Mouse (Mus musculus): ENCODE results near the gene Rae1. TPM values are rescaled to one million over a fixed set of nuclear protein-coding genes. Genes with fewer than 3 reads are reported as not detected.

The Rae1 gene
- polyA plus RNA-seq, 1 experiment from 2014 or later = 156 TPM

GRCm38 (mm10) chr2:172965249-172965648 is 34.7 kb upstream of the Rae1 start:
- H3K4me1 ChIP-seq (ENCODE audit: control insufficient read depth, insufficient read depth, low read length) = no peaks in the 10 kb centered on the region
- no peak for ATAC-seq
- no peaks in the 10 kb centered on the region for H3K9me3 ChIP-seq (replicated peaks; ENCODE audit: control insufficient read depth, low read length)
- no peak overlapping the region for H3K4me2 ChIP-seq (ENCODE audit: low read length)
- H3K27me3 ChIP-seq (replicated peaks; ENCODE audit: control insufficient read depth, insufficient read depth, low read length) = no peaks in the 10 kb centered on the region
- 53% methylated on average over 11 of the region's 11 CpGs for WGBS
- no peak for DNase-seq (ENCODE audit: low spot score)
- H3K36me3 ChIP-seq (ENCODE audit: control insufficient read depth, insufficient read depth, low read length) = no peaks in the 10 kb centered on the region
- no peak overlapping the region for H3K4me3 ChIP-seq (ENCODE audit: low read depth, low read length)
- H3K9ac ChIP-seq (ENCODE audit: low read length) = no peak overlapping the region
- no peak overlapping the region for H3K27ac ChIP-seq (ENCODE audit: low read depth, low read length)

DNA sequence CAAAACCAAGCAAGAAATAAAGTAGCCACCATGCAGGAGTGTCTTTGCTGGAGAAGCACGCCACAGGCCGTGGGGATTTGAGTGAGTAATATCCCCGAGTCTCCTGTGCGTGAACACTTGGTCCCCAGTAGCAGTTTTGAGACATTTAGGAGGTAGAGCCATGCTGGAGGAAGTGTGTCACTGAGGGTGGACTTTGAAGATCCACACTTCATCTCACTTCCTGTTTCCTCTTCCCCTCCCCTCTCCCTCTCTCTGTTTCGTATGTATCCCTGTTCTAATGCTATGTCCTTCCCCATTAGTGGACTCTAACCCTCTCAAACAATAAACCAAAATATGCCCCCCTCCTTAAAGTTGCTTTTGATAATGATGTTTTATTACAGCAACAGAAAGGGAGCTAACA is 33.4 kb upstream of the Rae1 start:
- Histone ChIP-seq H3K27ac (ENCODE audit: low read depth, low read length) (no peak overlapping the region), H3K36me3 (ENCODE audit: control insufficient read depth, insufficient read depth, low read length) (no peaks in the 10 kb centered on the region), H3K9me3 (replicated peaks; ENCODE audit: control insufficient read depth, low read length) (no peaks in the 10 kb centered on the region), H3K9ac (ENCODE audit: low read length) (no peak overlapping the region), H3K4me3 (ENCODE audit: low read depth, low read length) (no peak overlapping the region), H3K4me2 (ENCODE audit: low read length) (no peak overlapping the region), H3K4me1 (ENCODE audit: control insufficient read depth, insufficient read depth, low read length) (no peaks in the 10 kb centered on the region), H3K27me3 (replicated peaks; ENCODE audit: control insufficient read depth, insufficient read depth, low read length) (no peaks in the 10 kb centered on the region)
- 85% methylated on average over 5 of the region's 5 CpGs for WGBS
- no peak for ATAC-seq
- no peak for DNase-seq (ENCODE audit: low spot score)

GRCm38 (mm10) chr2:172971865-172972264 is 28.1 kb upstream of the Rae1 start:
- 87% methylated on average over 2 of the region's 2 CpGs for WGBS

DNA sequence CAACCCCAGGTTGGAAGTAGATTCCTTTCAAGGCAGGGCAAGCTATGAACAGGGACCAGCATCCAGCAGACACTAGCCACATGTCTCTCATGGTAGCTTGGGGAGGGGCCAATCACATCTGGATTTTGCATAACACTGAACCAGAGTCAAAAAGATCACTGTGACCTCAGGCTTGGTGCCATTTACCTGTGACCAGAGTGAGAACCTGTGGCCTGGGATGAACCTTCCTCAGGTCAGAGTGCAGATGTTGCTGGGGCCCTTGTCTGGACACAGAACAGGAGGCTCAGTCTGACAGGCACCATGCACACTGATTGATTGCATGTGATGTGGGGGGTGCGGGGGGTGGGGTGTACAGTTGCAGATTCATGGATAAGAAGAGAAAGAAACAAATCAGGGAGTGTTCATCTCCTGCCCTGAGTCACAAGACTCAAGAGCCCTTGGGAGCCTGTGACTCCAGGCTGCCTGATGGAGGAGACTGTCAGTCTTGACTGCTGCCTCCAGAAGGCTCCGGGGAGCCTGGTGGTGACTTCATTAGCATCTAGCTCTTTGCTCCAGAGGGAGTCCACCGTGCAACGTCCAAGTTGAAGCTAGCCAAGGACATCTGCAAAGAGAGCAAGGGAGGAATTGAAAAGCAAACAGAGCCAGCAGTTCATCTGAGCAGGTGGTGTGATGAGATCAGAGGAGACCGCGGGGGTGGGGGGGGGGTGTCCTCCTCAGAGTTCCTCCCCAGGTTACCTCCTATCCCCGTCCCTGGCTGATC is 25.9 kb upstream of the Rae1 start:
- 29% methylated on average over 7 of the region's 7 CpGs for WGBS
- Histone ChIP-seq H3K9ac (ENCODE audit: low read length) (no peak overlapping the region), H3K27me3 (replicated peaks; ENCODE audit: control insufficient read depth, insufficient read depth, low read length) (no peaks in the 10 kb centered on the region), H3K4me2 (ENCODE audit: low read length) (no peak overlapping the region), H3K4me1 (ENCODE audit: control insufficient read depth, insufficient read depth, low read length) (peaks cover 8% of the 10 kb centered on the region), H3K27ac (ENCODE audit: low read depth, low read length) (no peak overlapping the region), H3K36me3 (ENCODE audit: control insufficient read depth, insufficient read depth, low read length) (no peaks in the 10 kb centered on the region), H3K9me3 (replicated peaks; ENCODE audit: control insufficient read depth, low read length) (no peaks in the 10 kb centered on the region), H3K4me3 (ENCODE audit: low read depth, low read length) (no peak overlapping the region)
- DNase-seq (ENCODE audit: low spot score) (no peak), ATAC-seq (no peak)

More at GRCm38 (mm10) chr2:172971865-172972264, 28.1 kb upstream of the Rae1 start:
- H3K9ac ChIP-seq (ENCODE audit: low read length) = no peak overlapping the region
- H3K9me3 ChIP-seq (replicated peaks; ENCODE audit: control insufficient read depth, low read length) = no peaks in the 10 kb centered on the region
- DNase-seq (ENCODE audit: low spot score) = no peak
- no peak for ATAC-seq
- H3K4me2 ChIP-seq (ENCODE audit: low read length) = no peak overlapping the region
- H3K27ac ChIP-seq (ENCODE audit: low read depth, low read length) = no peak overlapping the region
- H3K4me3 ChIP-seq (ENCODE audit: low read depth, low read length) = no peak overlapping the region
- H3K4me1 ChIP-seq (ENCODE audit: control insufficient read depth, insufficient read depth, low read length) = no peaks in the 10 kb centered on the region
- no peaks in the 10 kb centered on the region for H3K36me3 ChIP-seq (ENCODE audit: control insufficient read depth, insufficient read depth, low read length)
- no peaks in the 10 kb centered on the region for H3K27me3 ChIP-seq (replicated peaks; ENCODE audit: control insufficient read depth, insufficient read depth, low read length)

- Histone ChIP-seq H3K27ac (ENCODE audit: low read depth, low read length) (no peak overlapping the region), H3K27me3 (replicated peaks; ENCODE audit: control insufficient read depth, insufficient read depth, low read length) (no peaks in the 10 kb centered on the region), H3K9ac (ENCODE audit: low read length) (no peak overlapping the region), H3K4me3 (ENCODE audit: low read depth, low read length) (no peak overlapping the region), H3K36me3 (ENCODE audit: control insufficient read depth, insufficient read depth, low read length) (no peaks in the 10 kb centered on the region), H3K4me2 (ENCODE audit: low read length) (no peak overlapping the region), H3K9me3 (replicated peaks; ENCODE audit: control insufficient read depth, low read length) (no peaks in the 10 kb centered on the region), H3K4me1 (ENCODE audit: control insufficient read depth, insufficient read depth, low read length) (peaks cover 8% of the 10 kb centered on the region)
- WGBS = 31% methylated on average over 7 of the region's 7 CpGs
- ATAC-seq (no peak), DNase-seq (ENCODE audit: low spot score) (no peak)
These were observed 25.2 kb upstream of the Rae1 start for GRCm38 (mm10) chr2:172974701-172975100.

- ATAC-seq (no peak), DNase-seq (ENCODE audit: low spot score) (no peak)
- Histone ChIP-seq H3K4me2 (ENCODE audit: low read length) (no peak overlapping the region), H3K27ac (ENCODE audit: low read depth, low read length) (no peak overlapping the region), H3K9ac (ENCODE audit: low read length) (no peak overlapping the region), H3K27me3 (replicated peaks; ENCODE audit: control insufficient read depth, insufficient read depth, low read length) (no peaks in the 10 kb centered on the region), H3K4me1 (ENCODE audit: control insufficient read depth, insufficient read depth, low read length) (peaks cover 8% of the 10 kb centered on the region), H3K36me3 (ENCODE audit: control insufficient read depth, insufficient read depth, low read length) (no peaks in the 10 kb centered on the region), H3K9me3 (replicated peaks; ENCODE audit: control insufficient read depth, low read length) (no peaks in the 10 kb centered on the region), H3K4me3 (ENCODE audit: low read depth, low read length) (no peak overlapping the region)
- WGBS = 84% methylated on average over 6 of the region's 6 CpGs
These were observed 24.8 kb upstream of the Rae1 start for GRCm38 (mm10) chr2:172975159-172975558.

DNA sequence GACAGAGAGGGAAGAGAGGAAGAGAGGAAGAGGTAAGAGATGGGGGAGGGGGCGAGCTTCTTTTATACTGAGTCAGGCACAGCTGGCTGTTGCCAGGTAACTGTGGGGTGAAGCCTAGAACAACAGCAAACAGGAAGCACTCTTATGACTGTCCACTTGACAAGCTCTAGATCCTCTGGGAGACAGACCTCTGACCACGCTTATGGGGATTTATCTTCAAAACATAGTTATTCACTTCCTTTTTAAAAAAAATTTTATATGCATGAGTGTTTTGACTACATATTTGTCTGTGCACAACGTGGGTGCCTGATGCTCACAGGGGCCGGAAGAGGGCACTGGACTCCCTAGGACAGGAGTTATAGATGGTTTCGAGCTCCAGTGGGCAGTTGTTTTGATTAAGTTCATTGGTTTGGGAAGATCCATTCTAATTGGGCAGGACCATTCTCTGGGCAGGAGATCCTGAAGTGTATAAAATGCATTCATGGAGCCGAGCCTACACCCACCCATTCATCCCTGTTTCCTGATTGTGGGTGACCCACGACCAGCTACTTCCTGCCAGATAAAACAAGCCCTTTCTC is 23.2 kb upstream of the Rae1 start:
- DNase-seq (ENCODE audit: low spot score) (no peak), ATAC-seq (no peak)
- Histone ChIP-seq H3K9me3 (replicated peaks; ENCODE audit: control insufficient read depth, low read length) (no peaks in the 10 kb centered on the region), H3K36me3 (ENCODE audit: control insufficient read depth, insufficient read depth, low read length) (no peaks in the 10 kb centered on the region), H3K9ac (ENCODE audit: low read length) (peak overlapping the region; percentile 37; the same call in 1 of the 2 replicates), H3K27ac (ENCODE audit: low read depth, low read length) (no peak overlapping the region), H3K4me1 (ENCODE audit: control insufficient read depth, insufficient read depth, low read length) (peaks cover 8% of the 10 kb centered on the region), H3K4me3 (ENCODE audit: low read depth, low read length) (no peak overlapping the region), H3K4me2 (ENCODE audit: low read length) (peak overlapping the region; percentile 32), H3K27me3 (replicated peaks; ENCODE audit: control insufficient read depth, insufficient read depth, low read length) (no peaks in the 10 kb centered on the region)
- WGBS = 22% methylated on average over 7 of the region's 7 CpGs

- peak; percentile 44; the same call in 1 of the 2 replicates for ATAC-seq
- no peak within 1 kb of the TSS for H3K27ac ChIP-seq (ENCODE audit: low read depth, low read length)
- H3K27me3 ChIP-seq (replicated peaks; ENCODE audit: control insufficient read depth, insufficient read depth, low read length) = no peaks in the 10 kb centered on the region
- no peaks in the 10 kb centered on the region for H3K36me3 ChIP-seq (ENCODE audit: control insufficient read depth, insufficient read depth, low read length)
- peak within 1 kb of the TSS; percentile 32 for H3K4me2 ChIP-seq (ENCODE audit: low read length)
- peaks cover 8% of the 10 kb centered on the region for H3K4me1 ChIP-seq (ENCODE audit: control insufficient read depth, insufficient read depth, low read length)
- H3K9me3 ChIP-seq (replicated peaks; ENCODE audit: control insufficient read depth, low read length) = no peaks in the 10 kb centered on the region
- WGBS = 9% methylated on average over 14 of the region's 14 CpGs
- peak within 1 kb of the TSS; percentile 37; the same call in 1 of the 2 replicates for H3K9ac ChIP-seq (ENCODE audit: low read length)
- no peak within 1 kb of the TSS for H3K4me3 ChIP-seq (ENCODE audit: low read depth, low read length)
- DNase-seq (ENCODE audit: low spot score) = peak; percentile 46
These were observed 22.3 kb upstream of the Rae1 start, which contains the start of gene Spo11 for GRCm38 (mm10) chr2:172977409-172978130. Gene Spo11, plus strand, starts transcription at chr2:172977700.

Measured in forebrain, embryonic 14.5 days (tissue).